Mouse (Mus musculus): ENCODE measurements around the gene Ranbp3. TPM values are rescaled to one million over a fixed set of nuclear protein-coding genes. Genes with fewer than 3 reads are reported as not detected.

Ranbp3 gene
- total and polyA plus RNA-seq, 2 experiments: 14.3 to 38.7 TPM

DNA sequence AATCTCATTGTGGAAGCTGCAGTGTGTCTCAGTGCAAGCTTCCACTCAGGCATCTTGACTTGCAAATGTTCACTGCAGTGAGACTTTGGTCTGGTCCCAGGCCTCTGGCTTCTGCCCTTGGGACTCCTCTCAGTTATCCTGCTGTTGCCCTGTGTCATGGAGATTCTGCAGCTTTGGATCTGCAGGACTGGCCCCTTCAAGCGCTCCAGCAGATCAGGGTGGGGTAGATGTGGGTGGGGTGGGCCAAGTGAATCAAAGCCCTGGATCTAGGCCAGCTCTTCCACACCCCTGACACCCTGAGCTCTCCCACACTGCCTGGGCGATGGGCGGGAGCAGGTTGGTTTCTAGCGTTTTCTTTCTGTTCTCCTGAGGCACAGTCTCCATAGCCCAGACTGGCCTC, 41.3 kb upstream of the Ranbp3 start:
- no peaks in the 10 kb centered on the region for H3K27me3 ChIP-seq (ENCODE audit: control insufficient read depth, insufficient read depth, low read length)
- TF ChIP-seq CTCF (IDR thresholded peaks at IDR 0.05; ENCODE audit: low read depth, low read length): no peak
- no peak for TF ChIP-seq POLR2A (IDR thresholded peaks at IDR 0.05; ENCODE audit: extremely low read depth, insufficient read depth, low read length)
- no peak overlapping the region for H3K27ac ChIP-seq (replicated peaks; ENCODE audit: insufficient read depth, low read depth, low read length)
- WGBS: 70% methylated on average over 4 of the region's 4 CpGs
- H3K36me3 ChIP-seq (ENCODE audit: control insufficient read depth, insufficient read depth, low read length): no peaks in the 10 kb centered on the region
- H3K79me2 ChIP-seq (ENCODE audit: control insufficient read depth, insufficient read depth, low read length): no peaks in the 10 kb centered on the region
- H3K9ac ChIP-seq (ENCODE audit: low read depth, low read length): no peak overlapping the region
- no peak for DNase-seq (ENCODE audit: extremely low read depth, low read depth, low spot score)
- H3K4me3 ChIP-seq (ENCODE audit: insufficient read depth, low read depth, low read length): no peak overlapping the region
- H3K4me1 ChIP-seq (ENCODE audit: control insufficient read depth, insufficient read depth, low read length): peaks cover 4% of the 10 kb centered on the region; the same call in 1 of the 2 replicates

DNA sequence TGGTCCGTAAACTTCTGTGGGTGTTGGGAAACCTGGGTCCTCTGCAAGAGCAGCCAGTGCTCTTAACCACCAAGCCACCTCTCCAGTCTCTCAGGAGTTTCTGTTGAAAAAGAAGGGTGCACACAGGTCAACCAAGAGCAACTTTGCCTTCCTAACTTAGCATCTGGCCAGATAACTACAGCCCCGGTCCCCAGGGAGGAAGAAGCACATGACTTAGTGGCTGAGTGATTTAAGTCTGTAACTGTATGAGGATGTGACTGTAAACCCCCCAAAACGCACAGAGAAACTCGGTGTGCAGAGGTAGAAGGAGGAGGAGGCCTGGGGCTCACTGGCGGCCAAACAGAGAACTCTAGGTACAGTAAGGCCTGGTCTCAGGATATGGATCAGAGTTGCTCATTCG, 39.1 kb upstream of the Ranbp3 start:
- H3K4me3 ChIP-seq (ENCODE audit: insufficient read depth, low read depth, low read length): no peak overlapping the region
- no peak overlapping the region for H3K9ac ChIP-seq (ENCODE audit: low read depth, low read length)
- no peaks in the 10 kb centered on the region for H3K27me3 ChIP-seq (ENCODE audit: control insufficient read depth, insufficient read depth, low read length)
- no peak overlapping the region for H3K27ac ChIP-seq (replicated peaks; ENCODE audit: insufficient read depth, low read depth, low read length)
- WGBS: 86% methylated on average over 6 of the region's 6 CpGs
- H3K36me3 ChIP-seq (ENCODE audit: control insufficient read depth, insufficient read depth, low read length): no peaks in the 10 kb centered on the region
- no peak for DNase-seq (ENCODE audit: extremely low read depth, low read depth, low spot score)
- TF ChIP-seq CTCF (IDR thresholded peaks at IDR 0.05; ENCODE audit: low read depth, low read length): no peak
- TF ChIP-seq POLR2A (IDR thresholded peaks at IDR 0.05; ENCODE audit: extremely low read depth, insufficient read depth, low read length): no peak
- H3K79me2 ChIP-seq (ENCODE audit: control insufficient read depth, insufficient read depth, low read length): no peaks in the 10 kb centered on the region
- H3K4me1 ChIP-seq (ENCODE audit: control insufficient read depth, insufficient read depth, low read length): no peaks in the 10 kb centered on the region

DNA sequence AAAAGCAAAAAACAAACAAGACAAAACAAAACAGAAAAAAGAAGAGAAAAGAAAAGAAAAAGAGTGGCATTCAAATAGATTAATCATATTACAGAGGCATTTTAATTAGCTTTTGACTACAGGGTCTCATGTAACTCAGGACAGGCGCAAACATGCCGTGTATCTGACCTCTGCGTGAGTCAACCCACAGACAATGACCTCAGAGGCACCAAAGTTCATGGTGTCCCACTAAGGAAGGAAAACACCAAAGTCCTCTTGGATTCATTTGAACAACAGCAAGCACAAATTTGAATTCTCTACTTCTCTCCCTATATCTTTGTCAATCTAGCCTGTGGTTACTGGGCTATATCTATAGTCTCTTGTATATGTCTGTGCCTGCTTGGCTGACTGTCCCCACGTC, 29.9 kb upstream of the Ranbp3 start:
- Histone ChIP-seq H3K9ac (ENCODE audit: low read depth, low read length) (no peak overlapping the region), H3K79me2 (ENCODE audit: control insufficient read depth, insufficient read depth, low read length) (no peaks in the 10 kb centered on the region), H3K4me1 (ENCODE audit: control insufficient read depth, insufficient read depth, low read length) (peaks cover 1% of the 10 kb centered on the region; the same call in 1 of the 2 replicates), H3K27ac (replicated peaks; ENCODE audit: insufficient read depth, low read depth, low read length) (peak overlapping the region; percentile 49; the same call in 1 of the 2 replicates), H3K4me3 (ENCODE audit: insufficient read depth, low read depth, low read length) (no peak overlapping the region), H3K27me3 (ENCODE audit: control insufficient read depth, insufficient read depth, low read length) (no peaks in the 10 kb centered on the region), H3K36me3 (ENCODE audit: control insufficient read depth, insufficient read depth, low read length) (no peaks in the 10 kb centered on the region)
- peak; percentile 88 for DNase-seq (ENCODE audit: extremely low read depth, low read depth, low spot score)
- TF ChIP-seq POLR2A (IDR thresholded peaks at IDR 0.05; ENCODE audit: extremely low read depth, insufficient read depth, low read length) (no peak), CTCF (IDR thresholded peaks at IDR 0.05; ENCODE audit: low read depth, low read length) (no peak)
- 20% methylated on average over 4 of the region's 4 CpGs for WGBS

DNA sequence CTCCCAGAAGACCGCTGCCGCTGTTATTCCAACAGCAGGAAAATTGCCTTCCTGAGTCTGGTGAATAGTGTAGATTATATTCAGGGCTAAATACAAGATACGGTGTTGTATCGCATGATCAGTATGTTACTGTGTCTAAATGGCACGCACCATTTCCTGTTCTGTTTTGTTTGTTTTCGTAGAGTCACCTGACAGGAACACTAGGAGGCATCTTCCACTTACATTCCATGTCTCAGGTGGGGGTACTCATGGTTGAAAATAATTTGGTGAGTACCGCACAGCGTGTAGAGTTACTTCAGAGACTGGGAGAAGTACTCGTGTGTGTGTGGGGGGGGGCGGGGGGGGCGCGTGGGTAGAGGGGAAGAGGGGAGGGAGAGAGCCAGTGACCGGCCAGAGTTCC, 25.5 kb upstream of the Ranbp3 start:
- DNase-seq (ENCODE audit: extremely low read depth, low read depth, low spot score): no peak
- no peak overlapping the region for H3K4me3 ChIP-seq (ENCODE audit: insufficient read depth, low read depth, low read length)
- H3K36me3 ChIP-seq (ENCODE audit: control insufficient read depth, insufficient read depth, low read length): no peaks in the 10 kb centered on the region
- H3K9ac ChIP-seq (ENCODE audit: low read depth, low read length): no peak overlapping the region
- TF ChIP-seq CTCF (IDR thresholded peaks at IDR 0.05; ENCODE audit: low read depth, low read length) (no peak), POLR2A (IDR thresholded peaks at IDR 0.05; ENCODE audit: extremely low read depth, insufficient read depth, low read length) (no peak)
- H3K27ac ChIP-seq (replicated peaks; ENCODE audit: insufficient read depth, low read depth, low read length): no peak overlapping the region
- 63% methylated on average over 13 of the region's 13 CpGs for whole genome bisulfite sequencing
- H3K27me3 ChIP-seq (ENCODE audit: control insufficient read depth, insufficient read depth, low read length): no peaks in the 10 kb centered on the region
- peaks cover 1% of the 10 kb centered on the region; the same call in 1 of the 2 replicates for H3K4me1 ChIP-seq (ENCODE audit: control insufficient read depth, insufficient read depth, low read length)
- H3K79me2 ChIP-seq (ENCODE audit: control insufficient read depth, insufficient read depth, low read length): no peaks in the 10 kb centered on the region

DNA sequence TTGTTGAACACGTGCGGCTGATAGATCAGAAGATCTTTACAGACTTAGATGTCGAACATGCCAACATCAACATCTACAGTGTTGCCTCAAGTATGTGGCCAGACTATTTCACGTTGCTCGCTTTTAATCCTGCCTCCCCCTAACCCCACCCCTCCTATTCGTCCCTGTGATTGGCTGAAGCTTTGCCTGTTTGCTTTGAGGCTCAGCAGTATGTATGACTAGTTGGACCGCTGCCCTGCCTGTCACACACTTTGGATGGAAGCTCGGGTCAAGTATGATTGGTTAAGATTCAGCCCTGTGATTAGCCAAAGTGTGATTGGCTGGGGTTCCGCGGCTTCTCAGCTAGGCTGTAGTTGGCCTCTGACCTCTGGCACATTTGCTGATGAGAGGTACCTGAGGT, 21.3 kb upstream of the Ranbp3 start:
- 10% methylated on average over 10 of the region's 10 CpGs for WGBS
- Histone ChIP-seq H3K36me3 (ENCODE audit: control insufficient read depth, insufficient read depth, low read length) (no peaks in the 10 kb centered on the region), H3K9ac (ENCODE audit: low read depth, low read length) (no peak overlapping the region), H3K4me3 (ENCODE audit: insufficient read depth, low read depth, low read length) (no peak overlapping the region), H3K79me2 (ENCODE audit: control insufficient read depth, insufficient read depth, low read length) (no peaks in the 10 kb centered on the region), H3K4me1 (ENCODE audit: control insufficient read depth, insufficient read depth, low read length) (no peaks in the 10 kb centered on the region), H3K27me3 (ENCODE audit: control insufficient read depth, insufficient read depth, low read length) (no peaks in the 10 kb centered on the region), H3K27ac (replicated peaks; ENCODE audit: insufficient read depth, low read depth, low read length) (peak overlapping the region; percentile 37; the same call in 1 of the 2 replicates)
- TF ChIP-seq CTCF (IDR thresholded peaks at IDR 0.05; ENCODE audit: low read depth, low read length) (no peak), POLR2A (IDR thresholded peaks at IDR 0.05; ENCODE audit: extremely low read depth, insufficient read depth, low read length) (no peak)
- DNase-seq (ENCODE audit: extremely low read depth, low read depth, low spot score): peak; percentile 87

DNA sequence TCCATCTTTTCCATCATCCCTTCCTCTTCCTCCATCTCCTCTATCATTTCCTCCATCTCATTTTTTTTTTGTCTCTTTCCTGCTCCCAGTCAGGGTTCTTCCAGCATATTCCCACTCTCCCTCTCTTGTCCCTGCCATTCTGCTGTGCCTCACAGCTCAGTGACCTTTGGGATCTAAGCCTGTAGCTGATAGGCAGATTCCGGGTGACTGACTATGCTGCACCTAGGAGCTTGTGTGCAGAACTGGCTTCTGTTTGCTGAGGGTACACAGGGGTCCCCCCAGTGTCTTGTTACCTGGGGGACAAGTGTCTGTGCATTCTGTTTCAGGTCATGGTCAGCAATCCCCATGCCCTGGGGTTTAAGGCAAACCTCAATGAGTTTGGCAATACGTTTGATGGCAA, 18.3 kb upstream of the Ranbp3 start:
- Histone ChIP-seq H3K79me2 (ENCODE audit: control insufficient read depth, insufficient read depth, low read length) (no peaks in the 10 kb centered on the region), H3K27me3 (ENCODE audit: control insufficient read depth, insufficient read depth, low read length) (no peaks in the 10 kb centered on the region), H3K36me3 (ENCODE audit: control insufficient read depth, insufficient read depth, low read length) (no peaks in the 10 kb centered on the region), H3K9ac (ENCODE audit: low read depth, low read length) (no peak overlapping the region), H3K4me3 (ENCODE audit: insufficient read depth, low read depth, low read length) (no peak overlapping the region), H3K27ac (replicated peaks; ENCODE audit: insufficient read depth, low read depth, low read length) (no peak overlapping the region), H3K4me1 (ENCODE audit: control insufficient read depth, insufficient read depth, low read length) (no peaks in the 10 kb centered on the region)
- DNase-seq (ENCODE audit: extremely low read depth, low read depth, low spot score): no peak
- 30% methylated on average over 2 of the region's 2 CpGs for WGBS
- no peak for TF ChIP-seq POLR2A (IDR thresholded peaks at IDR 0.05; ENCODE audit: extremely low read depth, insufficient read depth, low read length)
- no peak for TF ChIP-seq CTCF (IDR thresholded peaks at IDR 0.05; ENCODE audit: low read depth, low read length)

All from liver, adult 2 months (tissue).